Mouse (Mus musculus) myocyte (in vitro differentiated cells): Measurements from ENCODE around the gene Myh9. TPM values are rescaled to one million over a fixed set of nuclear protein-coding genes. Genes with fewer than 3 reads are reported as not detected.

Experiments
- H3K27me3 ChIP-seq: one replicate; pipeline ENCODE4 v1.6.1; 2011; ENCODE audit not compliant: control insufficient read depth, insufficient read depth, insufficient read length
- H3K36me3 ChIP-seq: one replicate; pipeline ENCODE4 v1.6.1; 2011; ENCODE audit not compliant: control insufficient read depth, insufficient read depth
- H3K4me2 ChIP-seq: one replicate; pipeline ENCODE4 v1.6.1; 2011; ENCODE audit warnings: low read depth, control low read depth
- H3K4me3 ChIP-seq: one replicate; pipeline ENCODE4 v1.5.1; 2011; ENCODE audit warnings: mild to moderate bottlenecking, control low read depth, moderate library complexity
- H3K79me2 ChIP-seq: one replicate; pipeline ENCODE4 v1.6.1; 2011; ENCODE audit not compliant: control insufficient read depth, insufficient read depth
- H3ac ChIP-seq: one replicate; pipeline ENCODE4 v1.6.1; 2011; ENCODE audit not compliant: control insufficient read depth, insufficient read length
- CEBPB ChIP-seq: IDR thresholded peaks from 2 replicates; pipeline ENCODE4 v1.6.1; 2011; ENCODE audit warnings: mild to moderate bottlenecking, moderate library complexity; ENCODE audit not compliant: poor library complexity, insufficient read depth, severe bottlenecking
- E2F4 ChIP-seq: IDR thresholded peaks from one replicate; pipeline ENCODE4 v1.6.1; 2011; ENCODE audit warnings: mild to moderate bottlenecking, control low read depth, moderate library complexity; ENCODE audit not compliant: insufficient read depth
- MAX ChIP-seq: IDR thresholded peaks from one replicate; pipeline ENCODE4 v1.6.1; 2011; ENCODE audit warnings: low read depth, mild to moderate bottlenecking, control low read depth
- MYOD1 ChIP-seq, 3 experiments: IDR thresholded peaks; one replicate each; pipeline ENCODE4 v1.6.1; 2011; ENCODE audit warnings: control low read depth in 2 of 3, low read depth in 2 of 3, mild to moderate bottlenecking in 2 of 3, moderate library complexity in 1 of 3; ENCODE audit not compliant: insufficient read length in 2 of 3, control insufficient read depth in 1 of 3
- MYOG ChIP-seq, 3 experiments: IDR thresholded peaks; one replicate each; pipeline ENCODE4 v1.6.1; 2011; ENCODE audit warnings: control low read depth in 2 of 3, low read depth in 2 of 3, mild to moderate bottlenecking in 2 of 3; ENCODE audit not compliant: insufficient read length in 2 of 3, control insufficient read depth in 1 of 3, insufficient read depth in 1 of 3
- POLR2A ChIP-seq: IDR thresholded peaks from one replicate; pipeline ENCODE4 v1.6.1; 2011; ENCODE audit warnings: low read depth, mild to moderate bottlenecking, control low read depth, moderate library complexity; ENCODE audit not compliant: insufficient read length
- POLR2AphosphoS2 ChIP-seq: IDR thresholded peaks from one replicate; pipeline ENCODE4 v1.6.1; 2011; ENCODE audit warnings: low read depth, control low read depth; ENCODE audit not compliant: insufficient read length
- REST ChIP-seq: IDR thresholded peaks from one replicate; pipeline ENCODE4 v1.6.1; 2011; ENCODE audit warnings: mild to moderate bottlenecking, control low read depth, moderate library complexity; ENCODE audit not compliant: insufficient read depth, insufficient read length
- SRF ChIP-seq: IDR thresholded peaks from one replicate; pipeline ENCODE4 v1.6.1; 2011; ENCODE audit warnings: low read depth; ENCODE audit not compliant: control insufficient read depth, insufficient read length
- TCF12 ChIP-seq: IDR thresholded peaks from one replicate; pipeline ENCODE4 v1.6.1; 2011; ENCODE audit warnings: mild to moderate bottlenecking, control low read depth; ENCODE audit not compliant: poor library complexity, insufficient read depth, severe bottlenecking
- TCF3 ChIP-seq: IDR thresholded peaks from one replicate; pipeline ENCODE4 v1.6.1; 2011; ENCODE audit warnings: low read depth, control low read depth; ENCODE audit not compliant: insufficient read length
- USF1 ChIP-seq: IDR thresholded peaks from one replicate; pipeline ENCODE4 v1.6.1; 2011; ENCODE audit warnings: low read depth, mild to moderate bottlenecking, control low read depth, moderate library complexity
- polyA plus RNA-seq: library from polyadenylated mRNA; unstranded; fragments of >200 nt; fragmentation: generic; extraction: Trizol; gene quantifications from one replicate; pipeline ENCODE4 v1.2.1, GENCODE M21; 2012; ENCODE audit warnings: missing spikeins

Gene Myh9
- polyA plus RNA-seq, 1 experiment, result 466 TPM

DNA sequence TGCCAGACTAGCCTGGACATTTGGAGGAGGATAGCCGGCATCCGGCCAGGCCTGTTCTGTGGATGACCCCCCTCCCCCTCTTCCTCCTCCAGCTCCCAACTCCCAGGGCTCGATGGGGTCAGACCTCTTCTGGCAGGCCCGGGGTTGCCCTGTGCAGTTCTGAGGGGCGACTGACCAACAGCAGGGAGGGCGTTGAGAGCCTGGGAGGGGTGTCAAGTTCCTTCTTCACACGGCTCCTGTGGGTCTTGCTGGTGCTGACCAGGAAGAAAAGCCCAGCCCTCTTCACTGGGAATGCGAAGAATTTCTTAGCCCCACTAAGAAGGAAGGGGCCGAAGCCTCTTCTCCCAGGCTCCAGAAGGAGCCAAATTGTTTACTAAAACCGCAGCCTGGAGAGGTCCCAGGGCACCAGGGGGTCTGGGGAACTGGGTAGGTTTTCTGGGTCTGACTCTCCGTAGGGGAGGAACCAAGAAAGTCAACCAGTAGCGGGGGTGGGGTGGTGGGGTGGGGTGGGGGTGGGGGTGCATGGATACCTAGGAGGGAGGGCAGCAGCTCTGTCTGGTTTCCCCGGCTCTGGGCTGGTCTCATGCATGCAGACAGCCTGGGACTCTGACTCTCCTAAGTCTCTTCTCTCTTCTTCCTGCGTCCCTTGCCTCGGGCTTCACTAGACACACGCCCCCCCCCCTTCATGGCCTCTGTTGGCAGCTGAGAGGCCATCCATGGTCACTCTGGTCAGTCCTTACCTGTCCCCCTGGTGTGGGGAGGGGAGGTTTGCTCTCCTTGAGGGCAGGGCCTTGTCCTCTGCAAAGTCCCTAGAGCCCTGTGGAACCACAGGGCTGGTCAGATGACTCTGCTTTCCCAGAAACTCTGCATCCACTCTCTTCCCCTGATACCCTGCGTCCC lies 41.1 kb upstream of the Myh9 start:
- Histone ChIP-seq H3ac (no peak overlapping the region), H3K4me2 (peak overlapping the region; percentile 89), H3K79me2 (no peaks in the 10 kb centered on the region), H3K27me3 (no peaks in the 10 kb centered on the region), H3K4me3 (peak overlapping the region; percentile 20), H3K36me3 (no peaks in the 10 kb centered on the region)
- TF ChIP-seq CEBPB (no peak), TCF3 (no peak), USF1 (peak; percentile 48), POLR2AphosphoS2 (peak; percentile 14), POLR2A (peak; percentile 26), SRF (no peak), MYOD1 (IDR thresholded peaks at IDR 0.05; ENCODE audit: control insufficient read depth in 1 of 3, insufficient read length in 2 of 3, low read depth in 2 of 3) (peak in 1 of 3 experiments; percentile 47), MYOG (IDR thresholded peaks at IDR 0.05; ENCODE audit: control insufficient read depth in 1 of 3, insufficient read depth in 1 of 3, insufficient read length in 2 of 3, low read depth in 2 of 3) (peak in 1 of 3 experiments; percentile 78)

- Histone ChIP-seq H3K79me2 (no peaks in the 10 kb centered on the region), H3K36me3 (no peaks in the 10 kb centered on the region), H3K4me2 (peak overlapping the region; percentile 89), H3K4me3 (peak overlapping the region; percentile 20), H3K27me3 (no peaks in the 10 kb centered on the region), H3ac (no peak overlapping the region)
- peak; percentile 33 for TF ChIP-seq POLR2A
- TF ChIP-seq TCF3, result no peak
- TF ChIP-seq MYOD1 (IDR thresholded peaks at IDR 0.05; ENCODE audit: control insufficient read depth in 1 of 3, insufficient read length in 2 of 3, low read depth in 2 of 3), result no peak
- no peak for TF ChIP-seq POLR2AphosphoS2
- no peak for TF ChIP-seq MYOG (IDR thresholded peaks at IDR 0.05; ENCODE audit: control insufficient read depth in 1 of 3, insufficient read depth in 1 of 3, insufficient read length in 2 of 3, low read depth in 2 of 3)
- no peak for TF ChIP-seq MAX
- TF ChIP-seq TCF12, result no peak
Measured at GRCm38 (mm10) chr15:77882297-77882696, 40.3 kb upstream of the Myh9 start.

DNA sequence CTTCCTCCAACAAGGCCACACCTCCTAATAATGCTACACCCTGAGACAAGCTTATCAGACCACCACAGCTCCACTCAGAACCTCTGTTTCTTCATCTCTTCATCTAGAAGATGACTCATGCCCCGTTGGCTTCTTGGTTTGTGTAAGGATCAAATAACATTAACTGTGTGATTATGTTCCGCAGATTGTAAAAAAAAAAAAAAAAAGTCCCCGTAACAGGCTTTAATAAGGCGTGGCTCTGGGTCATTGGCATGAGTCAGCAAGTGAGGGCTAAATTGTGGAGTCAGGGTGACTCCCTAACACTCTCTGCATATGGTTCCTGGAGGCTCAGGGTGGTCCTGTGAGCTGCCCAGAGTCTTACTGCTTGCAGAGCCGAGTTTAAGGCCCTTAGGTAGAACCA lies 39.7 kb upstream of the Myh9 start:
- no peak overlapping the region for H3ac ChIP-seq
- H3K36me3 ChIP-seq, result no peaks in the 10 kb centered on the region
- TF ChIP-seq TCF3, result no peak
- no peak for TF ChIP-seq REST
- TF ChIP-seq POLR2A, result peak; percentile 48
- TF ChIP-seq CEBPB, result peak; percentile 67; the same call in 1 of the 2 replicates
- no peak for TF ChIP-seq TCF12
- TF ChIP-seq POLR2AphosphoS2, result peak; percentile 50
- peak in 1 of 3 experiments; percentile 28 for TF ChIP-seq MYOG (IDR thresholded peaks at IDR 0.05; ENCODE audit: control insufficient read depth in 1 of 3, insufficient read depth in 1 of 3, insufficient read length in 2 of 3, low read depth in 2 of 3)
- H3K27me3 ChIP-seq, result no peaks in the 10 kb centered on the region
- H3K79me2 ChIP-seq, result no peaks in the 10 kb centered on the region
- peak overlapping the region; percentile 20 for H3K4me3 ChIP-seq
- peak overlapping the region; percentile 89 for H3K4me2 ChIP-seq

GRCm38 (mm10) chr15:77880738-77881137 lies 38.8 kb upstream of the Myh9 start:
- Histone ChIP-seq H3K4me2 (no peak overlapping the region), H3K4me3 (no peak overlapping the region), H3ac (no peak overlapping the region), H3K36me3 (no peaks in the 10 kb centered on the region), H3K79me2 (no peaks in the 10 kb centered on the region), H3K27me3 (no peaks in the 10 kb centered on the region)
- TF ChIP-seq CEBPB (no peak), MYOD1 (IDR thresholded peaks at IDR 0.05; ENCODE audit: control insufficient read depth in 1 of 3, insufficient read length in 2 of 3, low read depth in 2 of 3) (no peak), SRF (no peak), MAX (no peak), E2F4 (no peak), POLR2AphosphoS2 (no peak), REST (no peak), POLR2A (no peak), MYOG (IDR thresholded peaks at IDR 0.05; ENCODE audit: control insufficient read depth in 1 of 3, insufficient read depth in 1 of 3, insufficient read length in 2 of 3, low read depth in 2 of 3) (no peak), TCF3 (no peak), TCF12 (no peak), USF1 (no peak)

DNA sequence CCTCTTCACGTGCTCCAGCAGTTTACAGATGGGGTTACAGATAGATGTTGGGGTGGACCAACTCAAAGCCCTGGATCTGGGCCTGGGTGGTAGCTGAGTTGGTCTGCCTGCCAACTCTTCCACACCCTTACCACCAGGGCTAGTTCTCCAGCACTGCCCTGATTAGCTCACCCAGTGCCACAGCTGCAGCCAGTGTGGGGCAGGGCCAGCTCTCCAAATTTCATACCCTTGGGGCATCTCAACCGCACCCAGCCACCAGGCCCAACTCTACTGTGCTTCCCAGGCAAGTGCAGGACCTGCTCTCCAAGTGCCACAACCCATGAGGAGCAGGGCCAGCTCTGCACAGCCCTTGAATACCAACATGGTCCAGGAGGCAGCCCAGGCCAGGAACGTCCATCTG lies 37.8 kb upstream of the Myh9 start:
- Histone ChIP-seq H3K79me2 (no peaks in the 10 kb centered on the region), H3K36me3 (no peaks in the 10 kb centered on the region), H3K4me3 (no peak overlapping the region), H3K27me3 (no peaks in the 10 kb centered on the region), H3ac (no peak overlapping the region), H3K4me2 (peak overlapping the region; percentile 33)
- TF ChIP-seq REST (no peak), CEBPB (peak; percentile 3; the same call in 1 of the 2 replicates), POLR2A (peak; percentile 19), TCF12 (peak; percentile 85), SRF (peak; percentile 11), TCF3 (peak; percentile 78), E2F4 (no peak), USF1 (peak; percentile 29), MAX (no peak), MYOD1 (IDR thresholded peaks at IDR 0.05; ENCODE audit: control insufficient read depth in 1 of 3, insufficient read length in 2 of 3, low read depth in 2 of 3) (peak in 2 of 3 experiments; percentile 88 to 92), POLR2AphosphoS2 (no peak), MYOG (IDR thresholded peaks at IDR 0.05; ENCODE audit: control insufficient read depth in 1 of 3, insufficient read depth in 1 of 3, insufficient read length in 2 of 3, low read depth in 2 of 3) (peak; percentile 81 to 94 (median 86))
